Mouse (Mus musculus): ENCODE measurements at regions not wholly inside any gene's neighbourhood (a gene's known extent, or its start where the extent isn't known, plus 50 kb on each side); places are given as distances from the start of the nearest gene placed in this dataset.
A peak's percentile ranks its signal among the peaks of the same experiment; 100 is the strongest.

DNA sequence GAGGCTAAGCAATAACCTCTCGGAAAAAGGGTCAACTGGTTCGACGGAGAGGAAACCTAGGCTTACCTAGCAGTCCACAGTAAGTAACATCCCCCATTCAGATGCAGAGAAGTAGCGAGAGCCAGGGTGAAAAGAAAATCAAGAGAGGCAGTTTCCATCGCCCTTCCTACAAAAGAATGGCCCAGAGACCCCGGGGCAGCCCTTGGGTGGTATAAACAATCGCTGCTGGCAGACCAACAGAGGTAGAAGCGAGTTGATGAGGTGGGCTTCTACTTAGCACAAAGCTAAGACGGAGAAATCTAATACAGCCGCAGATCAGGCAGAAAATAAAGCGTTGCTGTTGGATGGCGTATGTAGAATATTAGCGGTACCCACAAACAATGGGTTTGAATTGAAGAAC, 57.8 kb upstream of the Arl15 start:
- 77% methylated on average over 13 of the region's 13 CpGs for WGBS
- no peak for ATAC-seq
- DNase-seq (ENCODE audit: low spot score) = no peak

DNA sequence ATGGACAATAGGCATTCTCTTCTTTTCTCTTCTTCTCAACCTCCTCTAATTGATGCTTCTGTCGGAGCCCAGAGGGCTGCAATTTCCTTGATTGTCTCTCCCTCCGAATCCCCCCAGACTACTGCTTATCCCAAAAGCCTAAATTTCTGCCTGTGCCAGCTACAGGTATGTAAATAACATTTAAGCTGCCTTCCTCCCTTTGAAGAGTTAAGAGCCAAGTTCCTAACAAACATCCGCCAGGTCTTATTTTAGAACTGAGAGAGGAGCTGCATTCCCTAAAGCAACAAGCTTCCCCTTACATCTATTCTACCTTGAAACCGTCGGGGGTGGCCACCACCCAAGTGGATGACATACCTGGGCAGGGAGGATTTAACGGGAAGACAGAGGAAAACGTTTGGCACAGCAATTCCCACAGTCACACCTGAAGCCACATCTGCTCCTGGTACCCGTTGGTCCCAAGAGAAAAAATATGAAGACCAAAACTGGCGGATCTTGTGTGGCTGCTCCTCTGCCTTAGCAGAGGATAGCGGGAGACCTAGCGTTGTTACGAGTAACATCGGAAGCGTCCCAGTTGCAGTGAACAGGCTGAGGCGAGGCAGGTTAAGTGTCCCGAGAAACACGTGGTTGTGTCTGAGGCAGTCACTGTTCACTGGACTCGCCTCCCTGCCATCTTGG, 58.6 kb upstream of the Arl15 start:
- no peak for DNase-seq (ENCODE audit: low spot score)
- no peaks in the 10 kb centered on the region for H3K4me1 ChIP-seq (ENCODE audit: insufficient read depth, low read length)
- WGBS = 54% methylated on average over 18 of the region's 18 CpGs
- H3K4me2 ChIP-seq (ENCODE audit: low read depth, low read length) = no peak overlapping the region
- no peaks in the 10 kb centered on the region for H3K27me3 ChIP-seq (ENCODE audit: insufficient read depth, low read length)
- H3K4me3 ChIP-seq (ENCODE audit: low read length) = no peak overlapping the region
- H3K27ac ChIP-seq = no peak overlapping the region
- ATAC-seq = no peak
- no peak overlapping the region for H3K9ac ChIP-seq (replicated peaks; ENCODE audit: low read length)
- H3K36me3 ChIP-seq (ENCODE audit: insufficient read depth, low read length) = no peaks in the 10 kb centered on the region
- H3K9me3 ChIP-seq (ENCODE audit: low read length) = no peaks in the 10 kb centered on the region
- no peak for TF ChIP-seq CTCF (IDR thresholded peaks at IDR 0.05; ENCODE audit: low read depth)

More for the DNA sequence above, 57.8 kb upstream of the Arl15 start:
- no peaks in the 10 kb centered on the region for H3K4me1 ChIP-seq (ENCODE audit: insufficient read depth, low read length)
- H3K4me3 ChIP-seq (ENCODE audit: low read length) = no peak overlapping the region
- H3K36me3 ChIP-seq (ENCODE audit: insufficient read depth, low read length) = no peaks in the 10 kb centered on the region
- no peak overlapping the region for H3K9ac ChIP-seq (replicated peaks; ENCODE audit: low read length)
- TF ChIP-seq CTCF (IDR thresholded peaks at IDR 0.05; ENCODE audit: low read depth) = no peak
- no peaks in the 10 kb centered on the region for H3K27me3 ChIP-seq (ENCODE audit: insufficient read depth, low read length)
- no peak overlapping the region for H3K27ac ChIP-seq
- H3K4me2 ChIP-seq (ENCODE audit: low read depth, low read length) = no peak overlapping the region
- no peaks in the 10 kb centered on the region for H3K9me3 ChIP-seq (ENCODE audit: low read length)

DNA sequence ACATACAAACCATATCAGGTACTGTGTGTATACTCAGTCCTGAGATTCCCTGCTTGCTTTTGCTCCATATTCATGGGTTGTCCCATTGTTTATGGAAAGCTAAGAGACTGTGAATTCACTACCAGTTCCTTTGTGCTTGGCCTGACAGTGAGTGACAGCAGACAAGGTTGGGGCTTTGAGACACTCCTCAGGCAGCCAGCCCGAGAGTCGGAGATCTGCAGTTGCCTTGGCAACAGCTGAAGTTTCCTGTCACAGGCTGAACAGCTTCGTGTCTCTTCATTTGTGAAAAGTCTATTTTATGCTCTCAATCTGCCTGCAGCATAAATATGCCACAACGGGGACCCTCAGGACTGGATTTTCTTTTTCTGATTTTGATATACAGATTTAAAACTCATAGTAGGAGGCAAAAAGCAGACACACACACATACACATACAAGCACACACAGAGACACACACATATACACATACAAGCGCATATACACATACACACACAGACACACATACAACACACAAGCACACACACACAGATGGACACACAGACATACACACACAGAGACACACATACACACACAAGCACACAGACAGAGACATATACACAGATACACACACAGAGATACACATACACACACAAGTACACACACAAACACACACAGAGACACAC, 60.0 kb upstream of the Arl15 start:
- ATAC-seq (peak; percentile 94), DNase-seq (ENCODE audit: low spot score) (peak; percentile 85)
- Histone ChIP-seq H3K36me3 (ENCODE audit: insufficient read depth, low read length) (no peaks in the 10 kb centered on the region), H3K27me3 (ENCODE audit: insufficient read depth, low read length) (no peaks in the 10 kb centered on the region), H3K9me3 (ENCODE audit: low read length) (no peaks in the 10 kb centered on the region), H3K4me2 (ENCODE audit: low read depth, low read length) (no peak overlapping the region), H3K9ac (replicated peaks; ENCODE audit: low read length) (no peak overlapping the region), H3K4me3 (ENCODE audit: low read length) (no peak overlapping the region), H3K4me1 (ENCODE audit: insufficient read depth, low read length) (no peaks in the 10 kb centered on the region), H3K27ac (peak overlapping the region; percentile 73)
- 17% methylated on average over 5 of the region's 5 CpGs for WGBS
- TF ChIP-seq CTCF (IDR thresholded peaks at IDR 0.05; ENCODE audit: low read depth) = no peak

DNA sequence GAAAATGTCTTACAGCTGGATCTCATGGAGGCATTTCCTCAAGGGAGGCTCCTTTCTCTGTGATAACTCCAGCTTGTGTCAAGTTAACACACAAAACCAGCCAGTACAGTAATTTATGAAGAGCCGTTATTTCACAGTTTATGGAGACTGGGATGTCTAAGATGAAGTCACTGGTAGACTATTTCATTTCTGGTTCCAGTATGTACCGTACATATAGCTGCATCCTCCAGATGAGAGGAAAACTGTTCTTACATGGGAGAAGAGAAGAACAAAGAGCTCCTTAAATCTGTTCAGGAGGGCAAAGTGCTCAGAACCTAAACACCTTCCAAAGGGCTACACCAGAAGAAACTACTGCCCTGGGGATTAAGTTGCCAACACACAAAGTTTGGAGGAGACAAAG, 60.6 kb upstream of the Arl15 start:
- Histone ChIP-seq H3K9me3 (ENCODE audit: low read length) (no peaks in the 10 kb centered on the region), H3K4me2 (ENCODE audit: low read depth, low read length) (no peak overlapping the region), H3K36me3 (ENCODE audit: insufficient read depth, low read length) (no peaks in the 10 kb centered on the region), H3K27me3 (ENCODE audit: insufficient read depth, low read length) (no peaks in the 10 kb centered on the region), H3K4me3 (ENCODE audit: low read length) (no peak overlapping the region), H3K4me1 (ENCODE audit: insufficient read depth, low read length) (no peaks in the 10 kb centered on the region), H3K9ac (replicated peaks; ENCODE audit: low read length) (no peak overlapping the region), H3K27ac (peak overlapping the region; percentile 73; the same call in 1 of the 2 replicates)
- 27% methylated on average over 2 of the region's 2 CpGs for WGBS
- no peak for DNase-seq (ENCODE audit: low spot score)
- peak; percentile 28; the same call in 1 of the 2 replicates for ATAC-seq
- no peak for TF ChIP-seq CTCF (IDR thresholded peaks at IDR 0.05; ENCODE audit: low read depth)

DNA sequence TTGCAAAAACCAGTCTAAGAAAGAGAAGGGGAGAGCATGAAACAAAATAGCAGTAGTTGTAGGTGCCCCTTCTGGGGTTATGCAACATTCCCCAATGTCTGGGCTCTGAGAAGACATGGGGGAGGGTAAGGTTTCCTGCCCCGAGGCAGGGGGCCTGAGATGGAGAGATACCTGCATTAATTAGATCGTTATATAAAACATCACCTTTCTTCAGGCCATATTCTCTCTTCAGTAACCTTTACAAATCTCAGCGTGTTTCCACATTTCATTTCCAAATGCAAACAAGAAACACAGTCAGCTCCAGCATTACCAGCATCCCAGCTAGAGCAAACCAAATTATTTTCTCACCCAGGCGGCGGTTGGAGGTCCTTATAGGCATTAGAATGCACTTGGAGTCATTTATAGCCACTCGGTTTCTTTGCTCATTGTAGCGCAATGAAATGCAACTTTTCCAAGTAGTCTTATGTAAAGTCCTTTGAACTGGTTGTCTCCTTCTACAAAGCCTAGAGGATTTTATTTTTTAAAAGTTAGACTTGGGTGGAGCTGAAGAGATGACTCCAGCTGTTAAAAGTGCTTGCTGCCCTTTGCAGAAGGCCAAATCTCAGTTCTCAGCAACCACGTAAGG, 63.4 kb upstream of the Arl15 start:
- H3K4me1 ChIP-seq (ENCODE audit: insufficient read depth, low read length) = no peaks in the 10 kb centered on the region
- no peaks in the 10 kb centered on the region for H3K27me3 ChIP-seq (ENCODE audit: insufficient read depth, low read length)
- WGBS = 39% methylated on average over 8 of the region's 8 CpGs
- no peak for TF ChIP-seq CTCF (IDR thresholded peaks at IDR 0.05; ENCODE audit: low read depth)
- H3K4me3 ChIP-seq (ENCODE audit: low read length) = no peak overlapping the region
- ATAC-seq (no peak), DNase-seq (ENCODE audit: low spot score) (no peak)
- no peak overlapping the region for H3K27ac ChIP-seq
- no peak overlapping the region for H3K4me2 ChIP-seq (ENCODE audit: low read depth, low read length)
- no peak overlapping the region for H3K9ac ChIP-seq (replicated peaks; ENCODE audit: low read length)
- no peaks in the 10 kb centered on the region for H3K36me3 ChIP-seq (ENCODE audit: insufficient read depth, low read length)
- H3K9me3 ChIP-seq (ENCODE audit: low read length) = no peaks in the 10 kb centered on the region

DNA sequence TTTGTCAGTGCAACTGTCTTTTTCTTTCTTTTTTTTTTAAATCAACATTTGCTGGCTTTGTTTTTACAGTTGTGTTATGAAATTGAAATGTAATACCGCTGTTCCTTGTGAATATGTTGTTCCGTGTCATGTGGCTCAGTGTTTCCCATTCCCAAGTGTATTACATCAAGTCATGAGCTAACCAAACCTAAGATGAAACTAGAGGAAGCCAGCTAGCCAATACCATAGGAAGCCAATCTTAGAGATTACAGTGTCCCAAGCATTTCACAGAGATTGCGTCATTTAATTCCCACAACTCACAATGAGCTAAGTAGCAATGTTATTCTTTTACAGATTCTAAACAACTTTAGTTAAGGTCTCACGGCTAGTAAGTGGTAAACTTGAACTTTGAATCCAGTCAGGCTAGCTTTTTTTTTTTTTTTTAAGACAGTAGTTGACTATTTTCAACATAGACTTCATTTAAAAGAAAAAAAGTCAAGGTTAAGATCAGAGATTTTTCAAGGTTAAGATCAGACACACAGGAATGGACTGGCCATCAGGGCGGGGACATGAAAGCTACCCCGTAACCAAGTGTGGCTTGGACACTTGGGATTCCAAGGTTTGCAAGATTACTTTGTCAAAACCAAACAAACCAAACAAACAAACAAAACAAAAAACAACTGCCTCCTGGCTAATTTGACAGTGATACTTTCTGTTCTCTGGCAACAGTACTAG, 64.1 kb upstream of the Arl15 start:
- no peak for TF ChIP-seq CTCF (IDR thresholded peaks at IDR 0.05; ENCODE audit: low read depth)
- Histone ChIP-seq H3K9me3 (ENCODE audit: low read length) (no peaks in the 10 kb centered on the region), H3K4me3 (ENCODE audit: low read length) (no peak overlapping the region), H3K4me2 (ENCODE audit: low read depth, low read length) (no peak overlapping the region), H3K27ac (no peak overlapping the region), H3K27me3 (ENCODE audit: insufficient read depth, low read length) (no peaks in the 10 kb centered on the region), H3K9ac (replicated peaks; ENCODE audit: low read length) (no peak overlapping the region), H3K36me3 (ENCODE audit: insufficient read depth, low read length) (no peaks in the 10 kb centered on the region), H3K4me1 (ENCODE audit: insufficient read depth, low read length) (no peaks in the 10 kb centered on the region)
- WGBS = 91% methylated on average over 6 of the region's 6 CpGs
- ATAC-seq (no peak), DNase-seq (ENCODE audit: low spot score) (no peak)
